Mouse (Mus musculus): ENCODE measurements at regions not wholly inside any gene's neighbourhood (a gene's known extent, or its start where the extent isn't known, plus 50 kb on each side); places are given as distances from the start of the nearest gene placed in this dataset.
"Not testable (repeated sequence)": the region's sequence is repeated elsewhere in the genome, so short reads cannot be mapped to it uniquely, and the experiment has no call there.

DNA sequence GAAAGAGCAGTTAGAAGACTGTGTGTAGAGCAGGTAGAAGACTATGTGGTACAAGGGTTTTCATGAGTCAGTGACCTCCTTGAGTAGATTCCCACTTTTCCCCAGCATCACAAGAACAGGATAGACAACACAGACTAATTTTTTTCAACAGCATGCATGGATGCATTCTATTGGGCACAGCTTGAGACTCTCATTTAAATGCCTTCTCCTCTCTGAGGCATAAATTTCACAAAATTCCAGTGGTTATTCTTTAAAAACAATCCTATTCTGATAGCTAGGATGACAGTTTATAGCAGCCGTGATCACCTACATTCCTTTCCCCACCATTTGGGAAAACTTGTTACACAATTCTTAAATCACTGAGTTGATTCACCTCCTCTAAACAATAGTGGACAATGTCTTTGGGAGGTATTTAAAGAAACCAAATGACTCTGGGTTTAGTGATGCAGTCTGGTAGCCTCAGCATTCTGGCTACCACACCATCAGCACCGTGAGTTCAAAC is 418.7 kb downstream of the Hs3st1 start:
- DNase-seq (ENCODE audit: low spot score): no peak

DNA sequence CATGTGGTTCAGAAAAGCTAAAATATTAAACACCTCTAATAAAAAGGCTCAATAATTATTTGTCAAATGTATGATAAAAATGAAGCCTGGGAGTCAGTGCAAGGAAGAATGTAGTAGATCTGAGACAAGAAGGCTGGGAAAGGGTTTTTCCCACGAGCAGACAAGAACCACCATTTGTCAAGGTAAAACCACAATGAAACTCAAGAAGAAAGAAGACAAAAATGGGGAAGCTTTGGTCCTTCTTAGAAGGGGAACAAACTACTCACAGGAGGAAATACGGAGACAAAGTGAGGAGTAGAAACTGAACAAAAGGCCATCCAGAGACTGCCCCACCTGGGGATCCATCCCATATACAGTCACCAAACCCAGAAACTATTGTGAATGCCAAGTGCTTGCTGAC is 420.0 kb downstream of the Hs3st1 start:
- no peak for DNase-seq (ENCODE audit: low spot score)

DNA sequence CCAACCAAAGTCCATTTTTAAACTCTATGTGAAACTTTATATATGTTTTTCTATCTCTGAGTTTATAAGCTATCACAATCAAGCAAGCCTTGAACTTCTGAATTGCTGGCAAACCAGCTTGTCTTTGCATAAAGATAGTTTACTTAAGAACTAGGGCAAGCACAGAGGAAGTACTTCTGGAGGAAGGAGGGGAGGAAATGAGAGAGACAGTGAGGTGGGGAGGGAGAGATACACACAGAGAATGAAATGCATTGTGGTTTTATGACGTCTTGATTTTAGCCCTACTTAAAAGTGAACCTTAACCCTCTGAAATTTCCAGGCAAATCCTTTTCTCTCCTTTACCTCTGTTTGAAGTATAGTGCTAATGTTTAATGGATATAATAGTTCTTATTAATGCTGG is 421.0 kb downstream of the Hs3st1 start:
- peak; percentile 6 for DNase-seq (ENCODE audit: low spot score)

DNA sequence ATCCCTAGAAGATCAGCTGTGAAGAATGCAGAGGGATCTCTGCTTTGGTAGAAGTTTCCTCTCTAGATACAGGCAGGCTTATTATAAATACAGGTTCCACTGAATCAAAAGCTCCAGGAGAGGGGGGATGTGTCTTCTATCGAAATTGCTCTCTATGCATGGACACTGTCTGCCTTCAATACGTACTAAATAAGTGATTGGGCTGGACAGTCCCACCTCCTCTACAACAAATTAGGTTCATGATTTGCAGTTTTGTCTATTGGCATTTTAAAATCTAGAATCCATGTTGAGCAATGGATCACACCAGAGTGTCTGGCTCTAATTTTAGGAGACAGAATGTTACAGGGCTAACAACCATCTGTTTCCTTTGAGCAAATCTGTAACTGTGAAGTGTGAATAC is 429.9 kb downstream of the Hs3st1 start:
- no peak for DNase-seq (ENCODE audit: low spot score)

DNA sequence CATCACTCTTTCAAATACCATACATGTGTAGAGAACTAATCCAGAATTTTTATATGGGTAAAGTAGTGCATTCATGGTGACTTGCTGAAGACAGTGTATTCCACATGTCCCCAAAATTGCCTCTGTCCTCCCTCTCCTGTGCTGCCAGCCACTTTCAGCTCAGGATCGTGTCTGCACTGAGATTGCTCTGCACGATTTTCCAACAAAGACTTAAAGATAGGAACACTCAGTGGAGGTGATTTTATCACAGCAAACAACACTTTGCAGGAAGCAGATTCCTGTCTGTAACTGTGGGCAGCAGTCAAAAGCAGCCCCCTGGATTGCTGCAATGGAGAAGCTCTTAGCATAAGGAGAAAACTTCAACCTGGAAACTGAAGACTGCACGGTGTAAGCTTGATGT is 438.8 kb downstream of the Hs3st1 start:
- DNase-seq (ENCODE audit: low spot score): no peak

DNA sequence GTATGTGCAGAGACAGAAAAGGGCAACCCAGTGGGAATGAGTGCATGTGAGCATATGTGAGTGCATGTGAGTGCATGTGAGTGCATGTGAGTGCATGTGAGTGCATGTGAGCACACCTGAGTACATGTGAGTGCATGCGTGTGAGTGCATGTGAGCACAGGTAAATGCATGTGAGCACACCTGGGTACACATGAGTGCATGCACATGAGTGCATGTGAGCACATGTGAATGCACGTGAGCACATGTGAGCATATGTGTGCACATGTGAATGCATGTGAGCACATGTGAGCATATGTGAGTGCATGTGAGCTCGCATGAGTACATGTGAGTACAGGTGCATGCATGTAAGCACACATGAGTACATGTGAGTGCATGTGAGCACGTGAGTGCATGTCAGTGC is 434.6 kb upstream of the Clnk start:
- no peak for DNase-seq (ENCODE audit: low spot score)

DNA sequence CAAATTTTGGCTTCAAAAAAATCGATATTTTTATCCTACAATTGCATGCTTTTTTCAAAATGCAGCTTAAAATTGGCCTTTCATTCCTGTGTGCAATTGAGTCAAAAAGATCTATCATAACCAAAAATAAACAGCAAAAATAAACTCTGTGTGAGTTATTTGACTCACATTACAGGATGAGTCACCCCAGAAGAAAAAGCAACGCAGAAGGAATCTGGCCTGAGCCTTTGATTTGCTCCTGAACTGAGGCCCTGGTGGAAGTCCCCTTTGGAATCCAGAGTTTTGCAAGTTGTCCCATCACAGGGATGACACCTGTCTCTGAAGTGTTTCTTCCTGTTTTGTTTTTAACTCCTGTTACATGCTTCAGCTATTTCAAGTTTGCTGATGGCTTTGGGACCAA is 429.2 kb upstream of the Clnk start:
- no peak for DNase-seq (ENCODE audit: low spot score)

DNA sequence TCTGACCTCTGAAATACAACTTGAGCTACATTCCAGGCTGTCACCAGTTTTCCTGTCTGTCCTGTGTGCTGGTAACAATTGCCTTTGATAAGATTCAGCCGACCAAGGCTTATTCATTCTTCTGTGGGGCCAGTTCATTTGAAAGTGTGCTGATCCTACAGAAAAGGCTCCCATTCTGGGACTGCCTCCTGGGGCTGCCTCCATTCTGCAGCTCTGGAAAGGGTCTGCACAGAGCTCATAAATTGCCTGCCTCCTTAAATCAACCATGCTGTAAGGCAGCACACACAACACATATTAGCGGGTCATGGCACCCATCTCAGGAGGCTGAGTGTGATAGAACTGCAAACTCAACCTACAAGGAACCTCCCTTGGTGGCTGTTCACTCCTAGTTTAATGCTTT is 416.2 kb upstream of the Clnk start:
- DNase-seq (ENCODE audit: low spot score): no peak

DNA sequence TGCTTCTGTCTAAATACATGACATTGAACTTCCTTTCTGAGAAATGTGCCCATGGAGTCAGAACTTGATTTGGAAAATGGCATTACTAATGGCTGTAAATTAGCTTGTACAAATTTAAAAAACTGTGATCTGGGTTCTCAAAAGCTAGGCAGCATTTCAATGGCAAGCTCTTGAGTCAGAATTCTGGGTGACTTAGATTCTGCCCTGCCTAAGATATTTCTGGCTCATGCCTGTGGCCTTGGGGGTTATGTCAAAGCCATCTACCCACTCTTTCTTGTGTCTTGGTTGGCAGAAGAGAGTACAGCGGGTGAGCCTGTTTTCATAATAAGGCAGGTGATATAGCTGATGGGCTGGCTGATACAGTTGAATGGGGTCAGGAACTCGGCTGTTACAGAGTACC is 404.4 kb upstream of the Clnk start:
- DNase-seq (ENCODE audit: low spot score): no peak

DNA sequence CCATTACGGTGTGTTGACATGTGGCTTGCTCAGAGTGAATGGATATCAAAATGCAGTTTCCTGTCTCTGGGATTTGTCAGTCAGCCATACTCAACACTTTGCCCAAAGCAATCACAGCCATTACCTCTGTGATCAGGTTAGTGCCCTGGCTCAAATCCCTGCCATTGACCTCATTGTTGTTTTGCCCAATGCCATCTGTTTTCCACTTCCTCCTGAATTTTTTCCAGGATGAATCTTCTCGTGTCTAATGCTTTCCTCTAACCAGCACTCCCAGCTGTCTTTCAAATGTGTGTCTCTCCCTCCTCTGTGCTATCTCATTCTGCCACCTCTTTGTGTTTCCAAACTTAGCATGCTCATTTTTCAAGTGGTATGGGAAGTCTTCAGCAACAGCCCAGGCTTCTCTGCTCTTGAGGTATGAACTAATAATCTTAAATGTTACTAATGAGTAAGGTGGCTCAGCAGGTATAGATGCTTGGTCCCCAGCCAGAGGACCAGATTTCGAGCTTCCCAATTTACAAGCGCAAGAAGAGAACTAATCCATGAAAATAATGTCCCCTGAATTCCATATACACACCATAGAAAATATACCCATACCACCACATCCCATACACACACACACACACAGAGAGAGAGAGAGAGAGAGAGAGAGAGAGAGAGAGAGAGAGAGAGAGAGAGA is 397.2 kb upstream of the Clnk start:
- DNase-seq (ENCODE audit: low spot score): no peak

DNA sequence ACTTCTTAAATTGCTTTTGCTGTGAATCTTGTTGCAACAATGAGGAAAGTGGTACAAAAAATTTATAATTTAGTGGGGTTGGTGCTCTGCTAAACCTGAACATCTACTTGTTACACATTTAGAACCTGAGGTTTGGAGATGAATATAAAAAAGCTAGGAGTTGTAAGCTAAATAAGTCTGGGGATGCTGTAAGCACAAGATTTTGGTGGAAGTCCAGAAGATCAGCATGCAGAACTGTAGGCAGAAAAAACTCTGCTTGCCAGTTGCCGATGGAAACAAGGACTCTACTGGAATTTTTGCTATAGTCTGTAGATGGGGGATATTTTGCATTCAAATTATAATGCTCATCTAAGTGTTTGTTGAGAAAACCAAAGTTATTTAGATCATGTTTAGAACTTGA is 390.5 kb upstream of the Clnk start:
- DNase-seq (ENCODE audit: low spot score): no peak

DNA sequence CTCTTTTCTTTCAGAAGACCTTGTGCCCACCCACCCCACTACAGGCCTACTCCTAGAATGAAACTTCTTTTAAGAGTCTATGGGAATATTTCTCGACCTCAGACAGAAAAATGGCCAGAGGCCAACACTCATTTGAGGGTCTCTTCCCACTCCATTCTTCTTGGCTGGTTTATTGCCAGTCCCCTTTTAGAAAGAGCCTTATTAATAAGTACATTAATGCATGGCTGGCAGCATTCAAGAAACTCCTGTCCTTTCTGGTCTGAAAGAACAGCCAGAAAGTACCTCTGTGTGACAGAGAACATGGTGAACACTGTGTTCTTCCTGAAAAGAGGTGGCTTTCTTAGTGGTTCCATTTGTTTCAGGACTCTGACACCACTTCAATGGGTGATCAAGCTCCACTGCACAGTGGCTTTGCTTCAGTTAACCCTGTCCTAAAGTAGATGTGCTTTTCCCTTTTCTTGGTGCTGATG is 384.1 kb upstream of the Clnk start:
- DNase-seq (ENCODE audit: low spot score): no peak

DNA sequence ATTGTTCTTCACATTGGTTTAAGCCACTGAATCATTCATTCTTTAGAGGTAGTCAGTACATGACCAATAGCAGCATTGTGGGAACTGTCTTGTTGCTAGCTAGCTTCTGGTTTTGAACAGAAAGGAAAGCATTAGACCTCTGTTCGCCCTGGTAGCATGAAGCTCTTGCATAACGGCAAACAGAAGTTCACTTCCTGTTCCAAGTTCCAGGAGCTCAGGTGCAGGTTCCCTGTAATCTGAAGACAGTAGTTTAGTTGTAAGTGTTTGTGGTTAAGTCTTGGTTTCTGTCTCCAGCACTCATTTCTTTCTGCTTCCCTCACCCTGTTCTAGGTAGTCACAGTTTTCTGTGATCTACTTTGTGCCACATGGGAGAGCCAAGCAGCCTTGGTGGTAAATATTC is 381.1 kb upstream of the Clnk start:
- DNase-seq (ENCODE audit: low spot score): peak; percentile 10

DNA sequence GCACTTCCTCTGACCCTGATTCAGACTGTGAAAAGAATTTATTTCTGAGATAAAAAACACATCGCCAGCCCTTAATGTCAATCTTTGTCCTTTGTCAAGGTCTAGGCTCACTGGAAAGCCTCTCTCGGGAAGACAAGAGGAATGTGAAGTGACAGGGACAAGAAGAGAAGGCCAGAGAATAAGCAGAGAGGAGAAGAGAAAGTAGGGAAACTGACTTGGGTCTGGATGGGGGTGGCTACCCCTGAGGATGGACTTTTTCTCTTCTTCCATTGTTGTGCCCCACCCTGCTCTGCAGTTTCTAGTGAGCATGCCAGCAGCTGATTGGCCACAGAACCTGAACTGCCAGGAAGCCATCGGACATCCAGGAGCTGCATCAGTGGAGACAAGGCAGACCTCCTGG is 375.6 kb upstream of the Clnk start:
- no peak for DNase-seq (ENCODE audit: low spot score)

DNA sequence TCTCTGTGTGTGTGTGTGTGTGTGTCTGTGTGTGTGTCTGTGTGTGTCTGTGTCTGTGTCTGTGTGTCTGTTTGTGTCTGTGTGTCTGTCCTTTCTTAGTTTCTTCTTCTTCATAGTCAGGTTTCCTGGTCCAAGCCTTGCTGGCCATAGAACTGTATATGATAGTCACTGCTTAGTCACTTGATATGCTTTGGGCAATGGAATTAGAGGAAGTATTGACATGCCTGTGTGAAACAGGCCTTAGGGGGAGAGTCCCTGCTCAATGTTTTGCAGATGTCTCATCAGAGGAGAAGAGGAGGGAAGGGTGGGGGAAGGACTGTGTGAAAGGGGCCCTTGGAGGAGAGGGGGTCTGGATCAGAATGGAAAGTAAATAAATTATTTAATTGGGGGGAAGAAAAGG is 374.4 kb upstream of the Clnk start:
- DNase-seq (ENCODE audit: low spot score): no peak

DNA sequence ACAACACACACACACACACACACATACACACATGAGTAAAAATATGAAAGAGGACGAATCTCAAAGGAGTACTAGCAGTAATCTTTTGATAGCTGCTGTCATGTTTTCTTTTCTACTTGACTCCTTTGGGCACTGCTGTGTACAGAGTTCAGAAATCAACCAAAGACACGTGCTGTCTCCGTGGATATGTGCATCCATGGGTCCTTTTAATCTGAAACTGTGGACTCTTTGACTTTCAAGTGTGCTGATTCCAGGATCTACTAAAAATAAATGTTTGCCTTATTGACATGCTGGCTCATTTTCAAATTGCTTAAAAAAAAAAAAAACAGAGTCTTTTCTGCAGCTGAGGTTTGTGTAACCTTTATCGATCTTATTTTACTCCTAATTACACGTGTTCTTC is 343.1 kb upstream of the Clnk start:
- DNase-seq (ENCODE audit: low spot score): no peak

DNA sequence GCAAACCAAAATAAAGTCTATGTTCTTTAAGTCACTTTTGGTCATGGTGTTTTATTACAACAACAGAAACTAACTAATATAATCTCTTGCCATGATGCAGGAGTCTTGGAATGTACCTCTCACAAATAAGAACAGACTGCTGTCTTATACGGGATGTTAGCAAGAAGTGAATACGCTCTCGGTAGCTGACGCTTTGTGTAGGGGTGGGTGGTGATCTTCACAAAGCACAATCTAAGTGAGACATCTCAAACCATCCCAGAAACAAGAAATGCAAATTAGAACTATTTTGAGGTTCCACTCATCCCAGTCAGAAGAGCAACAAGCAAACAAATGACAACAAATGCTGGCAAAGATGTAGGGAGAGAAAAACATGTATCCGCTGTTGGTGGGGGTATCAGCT is 339.7 kb upstream of the Clnk start:
- no peak for DNase-seq (ENCODE audit: low spot score)

DNA sequence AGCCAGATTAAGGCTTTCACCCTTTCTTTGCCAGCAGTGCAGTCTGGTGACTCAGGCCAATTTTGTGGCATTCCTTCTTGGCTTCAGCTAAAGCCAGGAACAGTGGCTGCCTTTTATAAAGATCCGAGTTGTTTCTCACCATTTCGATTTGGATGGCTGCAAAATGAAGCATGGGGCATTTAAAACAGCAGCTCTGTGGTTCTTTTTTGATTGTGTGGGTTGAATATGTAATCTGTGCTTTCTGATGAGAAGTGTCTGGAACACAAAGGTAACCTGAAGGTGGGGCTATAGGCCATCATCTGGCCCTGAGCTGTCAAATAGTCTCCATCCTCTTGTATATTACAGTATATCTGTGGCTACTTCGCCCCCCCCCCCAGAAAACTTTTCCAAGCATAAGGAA is 338.4 kb upstream of the Clnk start:
- DNase-seq (ENCODE audit: low spot score): no peak

DNA sequence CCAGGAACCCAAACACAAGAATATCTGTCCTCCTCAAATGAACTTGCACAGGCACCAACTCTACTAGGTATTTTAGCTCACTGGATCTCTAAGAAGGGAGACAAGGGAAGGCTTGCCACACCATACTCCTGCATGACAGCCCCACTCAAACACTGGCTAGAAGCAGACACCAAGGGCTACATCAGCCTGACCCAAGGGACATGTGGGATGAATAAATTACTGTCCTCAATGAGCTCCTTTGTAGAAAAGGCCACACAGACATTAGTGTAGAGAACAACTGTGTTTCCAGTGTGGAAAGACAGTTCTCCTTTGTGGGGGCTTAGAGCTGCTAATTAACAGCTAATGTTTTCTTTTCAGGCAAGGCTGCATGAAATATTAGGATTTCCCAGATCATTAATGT is 335.9 kb upstream of the Clnk start:
- no peak for DNase-seq (ENCODE audit: low spot score)

DNA sequence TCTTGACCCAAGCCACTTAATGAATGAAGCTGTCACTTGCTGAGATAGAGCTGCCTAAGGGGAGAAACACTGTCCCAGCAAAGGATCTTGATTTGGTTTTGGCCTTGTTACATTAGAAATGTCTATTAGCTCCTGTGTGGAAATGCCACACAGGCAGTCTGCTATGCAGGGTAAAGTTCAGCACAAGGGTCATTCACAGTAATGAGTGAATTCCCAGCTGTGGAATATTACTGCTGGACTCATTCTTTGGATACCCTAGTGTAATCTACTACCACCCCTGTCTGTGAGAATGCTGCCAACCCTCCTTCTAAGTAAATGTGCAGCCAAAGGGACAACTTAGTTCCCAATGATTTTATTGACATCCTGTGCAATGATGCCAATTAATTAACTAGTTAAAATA is 322.2 kb upstream of the Clnk start:
- no peak for DNase-seq (ENCODE audit: low spot score)

DNA sequence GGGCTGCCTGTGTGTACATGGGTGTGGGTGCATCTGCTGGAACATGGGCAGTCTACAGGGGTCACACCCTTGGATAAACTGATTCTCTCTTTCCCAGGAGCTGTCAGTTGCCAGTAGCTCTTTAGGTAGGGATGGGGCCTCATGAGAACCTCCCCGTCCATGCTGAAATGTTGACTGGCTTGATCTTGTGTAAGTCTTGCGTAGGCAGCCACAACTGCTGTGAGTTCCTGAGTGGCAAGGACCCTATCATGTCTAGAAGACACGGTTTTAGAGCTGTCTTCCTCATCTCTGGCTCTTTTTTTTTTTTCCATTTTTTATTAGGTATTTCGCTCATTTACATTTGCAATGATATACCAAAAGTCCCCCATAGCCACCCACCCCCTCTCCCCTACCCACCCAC is 314.5 kb upstream of the Clnk start:
- DNase-seq (ENCODE audit: low spot score): not testable (repeated sequence)

DNA sequence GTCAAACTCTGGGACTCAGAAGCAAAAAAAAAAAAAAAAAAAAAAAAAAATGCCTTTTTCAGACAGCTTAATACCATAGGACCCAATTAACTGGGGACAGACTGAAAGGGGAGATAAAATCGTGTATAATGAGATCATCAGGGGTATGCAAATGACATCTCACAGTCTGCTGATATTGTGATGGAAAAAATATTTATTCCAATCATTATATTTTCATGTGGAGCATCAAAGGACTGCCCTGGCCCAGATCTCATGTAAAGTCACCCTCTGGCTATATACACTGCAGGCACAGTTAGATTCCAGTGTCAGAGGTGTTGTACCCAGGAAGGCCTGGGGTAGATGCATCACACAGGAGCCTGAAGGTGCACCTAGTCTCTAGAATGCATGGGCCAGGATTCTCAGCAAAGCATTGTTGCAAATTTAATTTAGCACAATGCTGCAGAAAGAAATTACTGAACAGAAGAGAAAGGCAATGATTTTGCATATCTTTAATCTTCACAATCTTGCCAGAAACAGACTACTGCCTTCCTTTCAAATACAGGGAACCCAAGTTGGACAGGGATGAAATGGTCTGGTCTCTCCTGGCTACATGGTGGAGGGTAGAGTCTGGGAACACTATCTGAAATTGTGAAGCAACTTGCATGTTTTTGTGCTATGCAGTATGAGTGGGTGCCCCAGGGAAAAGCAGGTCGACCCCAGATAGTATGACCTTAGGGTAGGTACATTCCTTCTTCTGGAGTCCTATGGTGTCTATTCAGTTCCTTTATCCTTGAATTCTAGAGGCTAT is 305.2 kb upstream of the Clnk start:
- no peak for DNase-seq (ENCODE audit: low spot score)

DNA sequence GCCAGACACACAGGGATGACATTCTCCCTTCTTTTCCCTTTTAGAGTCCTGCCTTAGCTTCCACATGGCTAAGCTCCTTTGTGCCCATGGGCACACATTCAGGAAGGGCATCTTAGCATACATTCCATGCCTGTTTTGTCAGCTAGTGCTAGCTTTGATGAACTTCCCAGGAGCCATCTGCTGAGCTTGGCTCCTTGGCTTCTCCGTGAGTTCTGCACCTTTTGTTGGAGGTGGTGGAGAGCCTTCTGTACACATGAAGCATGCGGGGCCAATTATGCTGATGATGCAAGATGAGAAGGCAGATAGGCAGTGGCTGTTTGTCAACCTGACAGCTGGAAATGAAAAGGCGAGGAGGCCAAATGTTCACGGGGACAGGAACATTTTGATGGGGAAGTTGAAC is 304.4 kb upstream of the Clnk start:
- DNase-seq (ENCODE audit: low spot score): no peak

Measured in thymus, postnatal 0 days (tissue).